Mouse (Mus musculus): Measurements from ENCODE around the gene S100a16.

S100a16 gene

GRCm38 (mm10) chr3:90517711-90518110 is 19.3 kb upstream of the S100a16 start:
- no peak for DNase-seq (ENCODE audit: low spot score in 2 of 2)

- DNase-seq (ENCODE audit: low spot score in 2 of 2): peak in 1 of 2 experiments; percentile 15
Measured at GRCm38 (mm10) chr3:90525421-90525820, 11.6 kb upstream of the S100a16 start.

- DNase-seq (ENCODE audit: low spot score in 2 of 2): no peak
Measured at GRCm38 (mm10) chr3:90526076-90526475, 11.0 kb upstream of the S100a16 start.

GRCm38 (mm10) chr3:90526580-90526979 is 10.5 kb upstream of the S100a16 start, which contains the start of gene S100a14:
S100a14 (plus strand) TSS chr3:90526856.
- no peak for DNase-seq (ENCODE audit: low spot score in 2 of 2)

DNA sequence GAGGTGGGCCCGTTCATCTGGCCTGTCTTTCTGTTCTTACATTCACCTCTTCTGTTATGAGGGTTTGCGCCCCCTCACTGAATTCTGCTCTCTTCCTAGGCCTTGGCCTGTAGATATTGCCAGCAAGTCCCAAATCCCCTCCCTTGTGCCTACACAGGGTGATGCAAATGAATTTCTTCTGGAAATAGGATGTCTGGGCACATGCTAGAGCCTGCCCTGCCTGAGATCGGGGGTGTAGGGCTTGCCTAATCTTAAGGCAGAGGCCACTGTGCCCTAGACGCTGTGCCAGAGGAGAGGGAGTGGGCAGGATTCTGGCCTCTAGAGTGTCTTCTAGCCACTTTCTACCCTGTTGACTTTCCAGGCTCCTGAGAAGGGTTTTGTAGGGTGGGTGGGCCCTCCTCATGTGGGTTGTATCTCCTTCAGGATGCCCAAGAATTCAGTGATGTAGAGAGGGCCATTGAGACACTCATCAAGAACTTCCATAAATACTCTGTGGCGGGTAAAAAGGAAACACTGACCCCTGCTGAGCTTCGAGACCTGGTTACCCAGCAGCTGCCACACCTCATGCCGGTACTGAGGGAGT is 9.7 kb upstream of the S100a16 start:
- no peak for DNase-seq (ENCODE audit: low spot score in 2 of 2)

- DNase-seq (ENCODE audit: low spot score in 2 of 2): no peak
Measured at GRCm38 (mm10) chr3:90531713-90532112, 5.3 kb upstream of the S100a16 start.

- DNase-seq (ENCODE audit: low spot score in 2 of 2): no peak
Measured at GRCm38 (mm10) chr3:90535446-90535845, 1.6 kb upstream of the S100a16 start.

GRCm38 (mm10) chr3:90537905-90538296 is 847 bp downstream of the S100a16 start:
- DNase-seq (ENCODE audit: low spot score in 2 of 2): no peak

- DNase-seq (ENCODE audit: low spot score in 2 of 2): no peak
Measured at GRCm38 (mm10) chr3:90540904-90541303, 3.9 kb downstream of the S100a16 start.

DNA sequence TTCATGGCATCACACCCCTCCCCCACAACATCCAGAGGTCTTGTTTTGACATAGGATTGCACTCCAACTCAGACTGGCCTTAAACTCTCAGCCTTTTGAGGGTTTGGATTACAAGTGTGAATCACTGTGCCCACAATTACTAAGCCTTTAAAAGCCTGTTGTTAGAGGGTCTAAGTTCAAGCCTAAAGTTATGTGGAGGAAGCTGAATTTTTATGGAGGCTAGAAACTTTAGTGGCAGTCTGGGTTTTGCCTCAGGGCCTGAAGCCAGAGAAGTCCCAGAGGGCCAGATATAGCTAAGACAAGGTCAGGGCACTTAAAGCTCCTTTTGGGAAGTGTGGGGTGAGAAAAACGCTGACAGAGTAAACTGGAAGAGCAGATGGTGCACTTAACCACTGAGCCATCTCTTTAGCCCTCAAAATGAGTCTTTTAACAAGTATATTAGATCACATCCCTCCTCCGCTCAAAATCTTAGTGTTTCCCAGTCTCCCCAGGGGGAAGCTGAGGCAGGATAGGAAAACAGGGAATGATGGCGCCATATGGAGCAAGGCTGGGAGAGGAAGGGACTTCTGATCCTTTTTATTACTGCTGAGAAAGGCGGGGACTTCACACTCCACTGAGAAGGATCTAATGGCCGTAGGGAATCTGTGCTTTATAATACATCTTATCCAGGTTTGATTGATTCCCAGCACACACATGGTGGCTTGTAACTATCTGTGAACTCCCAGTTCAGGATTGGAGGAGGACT is 12.8 kb downstream of the S100a16 start:
- no peak for DNase-seq (ENCODE audit: low spot score in 2 of 2)

DNA sequence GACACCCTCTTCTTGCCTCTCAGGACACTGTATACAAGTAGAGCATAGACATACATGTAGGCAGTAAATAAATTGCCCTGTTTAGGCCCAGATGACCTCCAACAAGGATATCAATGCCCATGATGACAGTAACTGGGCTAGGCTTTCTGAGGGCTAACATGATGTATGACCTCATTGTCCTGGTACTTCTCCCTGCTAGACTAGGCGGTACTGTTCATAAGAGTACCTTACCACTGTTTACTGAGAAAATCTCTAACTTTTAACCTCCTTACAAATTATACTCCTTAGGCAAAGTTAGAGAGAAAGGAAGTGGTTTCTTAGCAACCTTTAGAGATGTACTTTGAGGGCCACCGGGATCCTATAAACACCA is 13.4 kb downstream of the S100a16 start:
- DNase-seq (ENCODE audit: low spot score in 2 of 2): no peak

- DNase-seq (ENCODE audit: low spot score in 2 of 2): no peak
Measured at GRCm38 (mm10) chr3:90552231-90552630, 15.2 kb downstream of the S100a16 start.

DNA sequence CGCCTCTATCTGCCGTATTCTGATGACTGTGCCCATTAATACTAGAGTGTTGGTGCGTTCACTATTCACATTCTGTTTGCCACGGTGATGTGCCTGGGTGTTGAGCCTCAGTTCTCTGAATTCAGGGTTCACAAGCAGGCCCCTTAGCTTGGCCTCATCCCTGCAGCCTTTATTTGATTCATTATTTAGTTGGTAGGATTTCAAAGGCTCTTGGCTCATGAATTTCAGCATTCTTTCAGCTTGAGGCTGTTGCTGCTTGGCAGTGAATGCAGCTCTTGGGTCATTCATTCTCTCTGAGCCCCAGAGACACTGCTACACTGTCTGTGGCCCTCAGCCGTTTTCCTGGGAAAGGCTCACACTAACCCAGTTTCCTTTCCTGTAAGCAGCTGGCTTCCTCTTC is 18.9 kb downstream of the S100a16 start:
- DNase-seq (ENCODE audit: low spot score in 2 of 2): no peak

- DNase-seq (ENCODE audit: low spot score in 2 of 2): no peak
Measured at GRCm38 (mm10) chr3:90560008-90560628, 23.1 kb downstream of the S100a16 start, which contains the start of gene S100a3. S100a3 (plus strand) TSS chr3:90560578.

DNA sequence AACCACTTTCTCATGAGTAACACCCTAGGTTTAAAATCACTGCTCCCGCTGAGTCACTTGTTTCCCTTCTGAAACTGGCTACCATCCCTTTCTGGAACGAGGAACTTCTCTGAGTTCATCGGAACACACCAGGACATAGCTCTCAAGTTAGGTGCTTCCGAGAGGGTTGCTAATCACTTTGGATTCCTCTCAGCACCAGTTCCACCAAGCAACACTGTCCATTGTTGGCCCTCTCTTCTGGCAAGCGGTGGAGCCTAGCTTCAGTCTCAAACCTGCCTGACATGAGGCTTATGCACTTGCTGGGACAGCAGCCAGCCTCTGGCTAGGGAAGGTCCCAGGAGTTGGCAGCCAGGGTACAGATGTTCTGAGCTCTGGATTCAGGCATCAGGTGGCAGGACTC is 37.6 kb downstream of the S100a16 start:
- no peak for DNase-seq (ENCODE audit: low spot score in 2 of 2)

GRCm38 (mm10) chr3:90575320-90575719 is 38.3 kb downstream of the S100a16 start:
- no peak for DNase-seq (ENCODE audit: low spot score in 2 of 2)

DNA sequence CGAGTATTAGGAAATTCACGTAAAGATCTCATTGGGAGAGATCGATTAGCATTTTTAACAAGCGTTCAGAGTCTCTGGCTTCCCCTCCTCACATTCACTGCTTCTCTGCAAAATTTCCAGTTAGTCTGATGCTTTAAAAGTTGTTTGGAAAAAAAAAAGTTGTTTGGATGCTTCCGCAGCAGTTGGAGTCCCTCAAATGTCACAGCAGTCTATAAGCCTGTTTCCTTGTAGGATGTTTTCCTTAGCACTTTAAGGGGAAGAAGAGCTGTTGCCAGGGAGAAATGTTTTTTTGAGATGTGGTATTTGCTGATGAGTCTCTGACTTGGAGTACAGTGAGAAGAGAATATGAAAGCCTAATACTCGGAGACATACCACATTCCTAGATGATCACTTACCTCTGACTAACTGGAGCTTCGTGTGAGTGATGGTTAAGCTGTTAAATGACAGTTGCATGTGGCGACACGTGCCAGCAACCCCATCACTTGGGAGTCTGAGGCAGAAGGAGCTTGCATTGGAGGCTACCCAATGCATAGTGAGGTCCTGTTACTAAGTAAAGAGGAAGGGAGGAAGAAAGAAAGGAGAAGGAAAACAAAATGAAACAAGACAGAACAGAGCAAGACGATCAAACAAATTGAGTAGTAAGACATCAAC is 39.4 kb downstream of the S100a16 start:
- no peak for DNase-seq (ENCODE audit: low spot score in 2 of 2)

DNA sequence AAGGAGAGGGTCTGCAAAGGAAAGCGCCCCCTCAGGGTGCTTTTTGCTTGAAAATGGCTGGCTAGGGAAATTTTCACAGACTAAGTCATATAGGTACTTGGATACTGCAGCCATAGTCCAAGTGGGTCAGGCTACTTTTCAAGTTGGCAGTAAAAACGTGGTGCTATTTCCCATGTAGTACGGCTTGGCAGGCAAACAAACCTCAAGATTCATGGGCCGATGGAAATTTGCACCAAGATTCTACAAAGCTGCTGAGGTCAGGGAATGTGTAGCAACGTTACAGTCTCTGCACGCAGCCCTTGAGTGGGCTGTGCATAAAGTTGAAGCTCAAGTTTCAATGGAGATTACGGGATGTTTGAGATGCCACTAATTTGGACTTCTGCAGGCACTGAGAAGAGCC is 42.4 kb downstream of the S100a16 start:
- DNase-seq (ENCODE audit: low spot score in 2 of 2): no peak

DNA sequence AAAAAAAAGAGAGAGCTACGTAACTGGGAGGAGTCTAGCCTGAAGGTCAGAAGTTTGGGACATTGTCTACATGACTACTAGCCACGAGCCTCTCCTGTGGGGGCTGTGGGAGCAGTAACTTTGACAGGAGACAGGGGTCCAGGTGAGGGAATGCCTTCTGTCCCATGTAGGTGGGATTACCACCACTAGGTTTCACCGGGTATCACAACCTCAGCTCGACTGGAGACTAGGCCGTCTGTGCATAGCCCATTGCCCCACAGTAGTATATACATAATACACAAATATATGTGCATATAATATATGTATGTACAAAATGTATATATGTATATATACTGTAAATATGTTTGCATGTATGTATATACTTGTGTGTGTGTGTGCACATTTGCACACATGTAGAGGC is 44.1 kb downstream of the S100a16 start:
- no peak for DNase-seq (ENCODE audit: low spot score in 2 of 2)

GRCm38 (mm10) chr3:90582156-90582555 is 45.1 kb downstream of the S100a16 start:
- no peak for DNase-seq (ENCODE audit: low spot score in 2 of 2)

GRCm38 (mm10) chr3:90582556-90582955 is 45.5 kb downstream of the S100a16 start:
- no peak for DNase-seq (ENCODE audit: low spot score in 2 of 2)

DNA sequence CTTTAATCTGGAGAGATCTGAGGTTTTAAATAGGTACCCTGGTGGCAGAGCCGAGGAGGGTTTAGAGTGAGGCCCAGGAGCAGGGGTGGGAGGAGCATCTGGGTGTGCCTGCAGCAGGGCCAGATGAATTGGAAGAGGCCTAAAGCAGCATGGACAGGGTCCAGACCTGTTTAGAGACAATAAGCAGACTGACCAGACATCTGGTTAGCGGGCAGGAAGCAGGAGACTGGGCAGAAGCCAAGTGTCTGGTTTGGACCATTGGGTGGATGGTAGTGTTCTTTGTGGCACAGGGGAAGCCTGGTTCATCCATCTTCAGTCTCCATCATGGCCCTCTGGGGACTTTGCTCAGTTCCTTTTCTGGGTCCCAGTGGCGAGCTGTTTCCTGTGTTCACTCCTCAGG is 46.8 kb downstream of the S100a16 start:
- no peak for DNase-seq (ENCODE audit: low spot score in 2 of 2)

- peak; percentile 60 to 73 for DNase-seq (ENCODE audit: low spot score in 2 of 2)
Measured at GRCm38 (mm10) chr3:90585595-90585994, 48.5 kb downstream of the S100a16 start.
